Mouse (Mus musculus): ENCODE data around the gene Gm45021. TPM values are rescaled to one million over a fixed set of nuclear protein-coding genes. Genes with fewer than 3 reads are reported as not detected.

Gene Gm45021
- polyA plus RNA-seq, 1 experiment: not detected

DNA sequence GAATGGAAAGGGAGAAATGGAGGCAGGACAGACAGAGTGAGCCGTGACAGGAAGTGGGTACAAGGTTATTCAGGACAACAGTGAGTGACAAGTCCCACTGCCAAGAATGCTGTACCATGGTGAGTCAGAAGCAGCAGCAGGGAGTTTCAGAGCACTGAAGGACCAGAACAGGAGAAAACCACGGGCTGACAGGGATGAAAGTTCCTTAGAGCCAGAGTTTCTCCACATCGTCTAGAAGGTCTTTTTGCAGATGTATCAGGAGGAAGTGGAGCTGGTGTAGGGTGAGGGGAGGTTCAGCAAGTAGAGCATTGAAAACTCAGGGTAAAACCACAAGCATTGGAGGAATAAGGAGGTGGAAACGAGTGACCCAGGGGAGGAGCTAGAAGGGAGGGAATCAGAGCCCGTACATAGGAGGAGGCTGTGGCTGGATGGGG lies 10.2 kb upstream of the Gm45021 start:
- H3K36me3 ChIP-seq (ENCODE audit: control insufficient read depth, insufficient read depth): no peaks in the 10 kb centered on the region
- no peak overlapping the region for H3K4me3 ChIP-seq
- H3K27me3 ChIP-seq (ENCODE audit: control insufficient read depth, insufficient read depth, insufficient read length): no peaks in the 10 kb centered on the region
- no peak for TF ChIP-seq TCF12 (IDR thresholded peaks at IDR 0.05; ENCODE audit: insufficient read depth, poor library complexity, severe bottlenecking)
- no peaks in the 10 kb centered on the region for H3K79me2 ChIP-seq (ENCODE audit: control insufficient read depth, insufficient read depth)
- peak overlapping the region; percentile 69 for H3K4me2 ChIP-seq (ENCODE audit: low read depth)
- H3ac ChIP-seq (ENCODE audit: control insufficient read depth, insufficient read length): no peak overlapping the region

DNA sequence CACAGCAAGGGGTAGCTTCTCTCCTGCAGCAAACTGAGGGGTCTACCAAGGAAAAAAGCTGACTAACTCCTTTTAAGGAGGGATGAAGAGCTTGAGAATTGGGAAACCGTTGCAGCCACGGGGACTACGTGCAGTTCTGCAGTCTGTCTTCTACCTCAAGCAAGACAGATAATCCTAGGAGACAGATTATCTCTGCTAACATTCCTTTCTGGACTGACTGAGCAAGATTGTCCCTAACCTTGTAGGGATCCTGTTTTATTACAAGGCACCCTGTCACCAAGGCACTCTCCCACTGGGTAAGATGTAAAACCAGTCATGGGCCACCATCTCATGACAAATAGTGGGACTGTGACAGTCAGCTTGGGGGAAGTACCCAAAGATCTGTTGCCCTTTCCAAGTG lies 8.2 kb upstream of the Gm45021 start:
- Histone ChIP-seq H3K4me2 (ENCODE audit: low read depth) (no peak overlapping the region), H3K27me3 (ENCODE audit: control insufficient read depth, insufficient read depth, insufficient read length) (no peaks in the 10 kb centered on the region), H3K4me3 (no peak overlapping the region), H3ac (ENCODE audit: control insufficient read depth, insufficient read length) (no peak overlapping the region), H3K79me2 (ENCODE audit: control insufficient read depth, insufficient read depth) (no peaks in the 10 kb centered on the region), H3K36me3 (ENCODE audit: control insufficient read depth, insufficient read depth) (no peaks in the 10 kb centered on the region)
- TF ChIP-seq CEBPB (IDR thresholded peaks at IDR 0.05; ENCODE audit: insufficient read depth, poor library complexity, severe bottlenecking) (no peak), MAX (IDR thresholded peaks at IDR 0.05; ENCODE audit: low read depth) (no peak), TCF12 (IDR thresholded peaks at IDR 0.05; ENCODE audit: insufficient read depth, poor library complexity, severe bottlenecking) (no peak), TCF3 (IDR thresholded peaks at IDR 0.05; ENCODE audit: insufficient read length, low read depth) (no peak), USF1 (IDR thresholded peaks at IDR 0.05; ENCODE audit: low read depth) (no peak), POLR2A (IDR thresholded peaks at IDR 0.05; ENCODE audit: insufficient read length, low read depth) (no peak), SRF (IDR thresholded peaks at IDR 0.05; ENCODE audit: control insufficient read depth, insufficient read length, low read depth) (no peak), REST (IDR thresholded peaks at IDR 0.05; ENCODE audit: insufficient read depth, insufficient read length) (no peak), MYOD1 (IDR thresholded peaks at IDR 0.05; ENCODE audit: control insufficient read depth in 1 of 3, insufficient read length in 2 of 3, low read depth in 2 of 3) (no peak), MYOG (IDR thresholded peaks at IDR 0.05; ENCODE audit: control insufficient read depth in 1 of 3, insufficient read depth in 1 of 3, insufficient read length in 2 of 3, low read depth in 2 of 3) (no peak), E2F4 (IDR thresholded peaks at IDR 0.05; ENCODE audit: insufficient read depth) (no peak)

DNA sequence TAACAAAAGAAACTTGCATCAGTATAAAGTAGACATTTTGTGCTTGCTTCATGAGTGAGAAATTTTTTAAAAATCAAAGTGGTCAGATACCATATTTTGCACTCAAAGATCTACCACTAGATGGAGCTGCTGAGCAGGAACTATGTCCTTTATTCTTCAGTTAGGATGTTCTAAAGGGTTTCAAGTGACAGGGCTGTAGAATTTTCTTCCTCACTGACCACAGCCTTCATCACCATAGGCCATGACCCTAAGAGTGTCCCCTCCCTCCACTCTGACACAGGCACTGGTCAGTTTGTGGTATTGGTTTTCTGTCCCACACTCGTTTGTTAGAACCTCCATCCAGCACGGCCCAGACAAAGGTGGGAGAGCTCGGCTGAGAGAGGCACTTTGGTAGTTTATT lies 7.4 kb upstream of the Gm45021 start:
- no peak overlapping the region for H3K4me3 ChIP-seq
- TF ChIP-seq CEBPB (IDR thresholded peaks at IDR 0.05; ENCODE audit: insufficient read depth, poor library complexity, severe bottlenecking): no peak
- TF ChIP-seq USF1 (IDR thresholded peaks at IDR 0.05; ENCODE audit: low read depth): no peak
- no peaks in the 10 kb centered on the region for H3K27me3 ChIP-seq (ENCODE audit: control insufficient read depth, insufficient read depth, insufficient read length)
- H3K4me2 ChIP-seq (ENCODE audit: low read depth): peak overlapping the region; percentile 37
- H3K79me2 ChIP-seq (ENCODE audit: control insufficient read depth, insufficient read depth): no peaks in the 10 kb centered on the region
- H3K36me3 ChIP-seq (ENCODE audit: control insufficient read depth, insufficient read depth): no peaks in the 10 kb centered on the region
- H3ac ChIP-seq (ENCODE audit: control insufficient read depth, insufficient read length): no peak overlapping the region

DNA sequence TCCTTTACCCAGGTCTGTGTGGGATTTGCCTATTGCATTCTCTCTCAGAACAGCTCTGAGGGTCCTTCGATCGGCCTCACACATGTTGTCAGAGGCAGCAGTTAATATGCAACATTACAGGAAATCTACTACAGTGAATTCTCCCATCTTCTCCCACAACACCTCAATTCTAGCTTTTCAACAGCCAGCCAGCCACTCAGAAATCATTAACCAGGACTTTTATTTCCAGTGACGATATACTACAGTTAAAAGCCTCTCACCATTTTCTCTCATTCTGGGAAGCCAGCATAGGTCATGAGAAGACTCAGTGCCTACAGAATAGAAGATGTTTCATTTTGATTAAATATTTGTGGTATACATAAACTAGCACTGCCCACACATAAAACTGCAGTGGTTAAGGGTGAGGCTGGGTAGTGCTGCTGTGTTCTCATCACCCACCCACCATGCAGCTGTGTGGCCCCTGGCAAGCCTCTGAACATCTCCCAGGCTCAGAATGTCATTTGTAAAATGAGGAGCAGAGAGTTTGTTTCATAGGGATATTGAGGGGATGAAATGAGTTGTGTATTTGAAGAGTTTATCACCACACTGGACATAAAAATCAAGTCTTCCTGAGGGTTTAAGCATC lies 1.9 kb downstream of the Gm45021 start:
- Histone ChIP-seq H3K27me3 (ENCODE audit: control insufficient read depth, insufficient read depth, insufficient read length) (no peaks in the 10 kb centered on the region), H3K79me2 (ENCODE audit: control insufficient read depth, insufficient read depth) (peaks cover 16% of the 10 kb centered on the region), H3K4me2 (ENCODE audit: low read depth) (no peak overlapping the region), H3K4me3 (no peak overlapping the region), H3K36me3 (ENCODE audit: control insufficient read depth, insufficient read depth) (no peaks in the 10 kb centered on the region), H3ac (ENCODE audit: control insufficient read depth, insufficient read length) (no peak overlapping the region)
- peak in 1 of 3 experiments; percentile 19 for TF ChIP-seq MYOG (IDR thresholded peaks at IDR 0.05; ENCODE audit: control insufficient read depth in 1 of 3, insufficient read depth in 1 of 3, insufficient read length in 2 of 3, low read depth in 2 of 3)
- peak in 2 of 3 experiments; percentile 52 to 60 for TF ChIP-seq MYOD1 (IDR thresholded peaks at IDR 0.05; ENCODE audit: control insufficient read depth in 1 of 3, insufficient read length in 2 of 3, low read depth in 2 of 3)
- no peak for TF ChIP-seq MAX (IDR thresholded peaks at IDR 0.05; ENCODE audit: low read depth)

DNA sequence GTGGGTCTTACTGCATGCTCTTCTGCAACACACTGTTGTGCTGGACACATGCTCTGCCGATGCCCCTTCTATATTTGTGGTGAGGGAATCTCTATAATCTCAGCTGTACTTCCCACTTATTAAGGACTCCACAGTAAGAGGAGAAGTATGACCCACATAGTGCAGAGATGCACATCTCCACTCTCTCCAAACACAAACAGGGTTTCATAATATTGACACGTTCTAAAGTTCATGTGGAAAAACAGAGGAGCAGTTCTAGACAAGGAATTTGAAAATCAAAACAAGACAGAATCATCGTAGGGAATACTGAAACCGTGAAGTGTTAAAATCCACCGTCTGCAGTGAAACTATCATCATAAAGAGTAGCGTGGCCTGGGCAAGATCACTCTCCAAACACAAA lies 2.5 kb downstream of the Gm45021 start:
- no peak overlapping the region for H3K4me2 ChIP-seq (ENCODE audit: low read depth)
- no peak overlapping the region for H3K4me3 ChIP-seq
- H3K27me3 ChIP-seq (ENCODE audit: control insufficient read depth, insufficient read depth, insufficient read length): no peaks in the 10 kb centered on the region
- TF ChIP-seq POLR2A (IDR thresholded peaks at IDR 0.05; ENCODE audit: insufficient read length, low read depth) (no peak), CEBPB (IDR thresholded peaks at IDR 0.05; ENCODE audit: insufficient read depth, poor library complexity, severe bottlenecking) (no peak), POLR2AphosphoS2 (IDR thresholded peaks at IDR 0.05; ENCODE audit: insufficient read length, low read depth) (no peak), USF1 (IDR thresholded peaks at IDR 0.05; ENCODE audit: low read depth) (no peak), REST (IDR thresholded peaks at IDR 0.05; ENCODE audit: insufficient read depth, insufficient read length) (no peak), MYOG (IDR thresholded peaks at IDR 0.05; ENCODE audit: control insufficient read depth in 1 of 3, insufficient read depth in 1 of 3, insufficient read length in 2 of 3, low read depth in 2 of 3) (no peak), TCF3 (IDR thresholded peaks at IDR 0.05; ENCODE audit: insufficient read length, low read depth) (no peak), MYOD1 (IDR thresholded peaks at IDR 0.05; ENCODE audit: control insufficient read depth in 1 of 3, insufficient read length in 2 of 3, low read depth in 2 of 3) (no peak)
- peaks cover 16% of the 10 kb centered on the region for H3K79me2 ChIP-seq (ENCODE audit: control insufficient read depth, insufficient read depth)
- no peak overlapping the region for H3ac ChIP-seq (ENCODE audit: control insufficient read depth, insufficient read length)
- no peaks in the 10 kb centered on the region for H3K36me3 ChIP-seq (ENCODE audit: control insufficient read depth, insufficient read depth)
